Mouse (Mus musculus) megakaryocyte, embryonic 14.5 days (primary cell): ENCODE measurements around the gene Adam15.

ENCODE experiments used
- FLI1 ChIP-seq: IDR thresholded peaks from 2 replicates; pipeline ENCODE4 v1.6.1; 2012; ENCODE audit warnings: low read length, inconsistent platforms, mixed read lengths
- GATA1 ChIP-seq: IDR thresholded peaks from 3 replicates; pipeline ENCODE4 v1.6.1; 2012; ENCODE audit warnings: mixed read lengths, low read length, inconsistent platforms, borderline replicate concordance

DNA sequence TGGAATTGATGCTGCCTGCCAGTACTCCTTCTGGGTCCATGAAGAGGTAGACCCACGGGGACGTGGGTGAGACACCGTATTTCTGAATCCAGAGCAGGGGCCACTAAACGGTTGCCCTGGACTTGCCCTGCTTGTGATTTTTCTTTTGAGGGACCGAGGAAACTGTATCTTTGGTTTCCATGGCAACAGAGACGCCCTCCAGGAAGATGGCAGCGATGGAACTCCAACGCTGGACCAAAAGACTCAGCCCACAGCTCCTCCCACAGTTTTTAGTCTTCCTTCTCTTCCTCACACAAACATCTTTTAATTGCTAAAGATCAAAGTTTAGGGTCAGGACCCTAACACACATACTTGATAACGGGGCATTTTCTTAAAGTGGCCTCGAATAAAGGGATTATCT lies 17.8 kb downstream of the Adam15 start:
- TF ChIP-seq GATA1: no peak
- no peak for TF ChIP-seq FLI1
